Mouse (Mus musculus): ENCODE data around the gene Cldn14. TPM values are rescaled to one million over a fixed set of nuclear protein-coding genes. Genes with fewer than 3 reads are reported as not detected.

Cldn14 gene
- polyA plus RNA-seq, 1 experiment from 2014 or later, result not detected

DNA sequence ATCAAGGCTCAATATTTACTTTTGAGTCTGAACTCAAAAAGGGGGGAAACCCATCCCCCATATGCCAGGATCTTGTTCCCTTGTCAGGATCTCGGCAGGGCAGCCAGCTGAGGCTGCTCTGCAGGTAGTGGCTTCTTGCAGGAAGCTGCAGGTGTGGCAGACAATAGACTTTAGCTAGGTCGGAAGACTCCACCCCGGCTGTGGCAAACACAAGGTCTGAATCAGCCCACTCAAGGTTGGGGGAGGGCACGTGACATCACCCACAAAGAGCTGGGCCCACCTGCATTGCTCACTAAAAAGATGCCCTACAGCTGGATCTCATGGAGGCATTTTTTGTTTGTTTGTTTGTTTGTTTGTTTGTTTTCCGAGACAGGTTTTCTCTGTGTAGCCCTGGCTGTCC, 100.9 kb downstream of the Cldn14 start:
- Histone ChIP-seq H3K4me2 (ENCODE audit: low read length) (no peak overlapping the region), H3K4me3 (ENCODE audit: low read depth, low read length) (no peak overlapping the region), H3K36me3 (ENCODE audit: control insufficient read depth, insufficient read depth, low read length) (peaks cover 10% of the 10 kb centered on the region; the same call in 1 of the 2 replicates), H3K27ac (ENCODE audit: low read depth, low read length) (no peak overlapping the region), H3K27me3 (replicated peaks; ENCODE audit: control insufficient read depth, insufficient read depth, low read length) (no peaks in the 10 kb centered on the region), H3K4me1 (ENCODE audit: control insufficient read depth, insufficient read depth, low read length) (no peaks in the 10 kb centered on the region), H3K9me3 (replicated peaks; ENCODE audit: control insufficient read depth, low read length) (no peaks in the 10 kb centered on the region), H3K9ac (ENCODE audit: low read length) (no peak overlapping the region)
- no peak for ATAC-seq
- 77% methylated on average over 5 of the region's 5 CpGs for WGBS
- no peak for DNase-seq (ENCODE audit: low spot score)

GRCm38 (mm10) chr16:93906156-93907014, 102.3 kb downstream of the Cldn14 start:
- peaks cover 18% of the 10 kb centered on the region; the same call in 1 of the 2 replicates for H3K36me3 ChIP-seq (ENCODE audit: control insufficient read depth, insufficient read depth, low read length)
- WGBS, result 64% methylated on average over 11 of the region's 11 CpGs
- DNase-seq (ENCODE audit: low spot score) (peak; percentile 64), ATAC-seq (peak; percentile 71)
- H3K9ac ChIP-seq (ENCODE audit: low read length), result no peak overlapping the region
- H3K4me1 ChIP-seq (ENCODE audit: control insufficient read depth, insufficient read depth, low read length), result no peaks in the 10 kb centered on the region
- no peaks in the 10 kb centered on the region for H3K9me3 ChIP-seq (replicated peaks; ENCODE audit: control insufficient read depth, low read length)
- no peak overlapping the region for H3K4me2 ChIP-seq (ENCODE audit: low read length)
- no peak overlapping the region; the same call in 1 of the 2 replicates for H3K27ac ChIP-seq (ENCODE audit: low read depth, low read length)
- no peaks in the 10 kb centered on the region for H3K27me3 ChIP-seq (replicated peaks; ENCODE audit: control insufficient read depth, insufficient read depth, low read length)
- no peak overlapping the region for H3K4me3 ChIP-seq (ENCODE audit: low read depth, low read length)

- Histone ChIP-seq H3K27me3 (replicated peaks; ENCODE audit: control insufficient read depth, insufficient read depth, low read length) (no peaks in the 10 kb centered on the region), H3K36me3 (ENCODE audit: control insufficient read depth, insufficient read depth, low read length) (peaks cover 37% of the 10 kb centered on the region; the same call in 1 of the 2 replicates), H3K4me3 (ENCODE audit: low read depth, low read length) (no peak overlapping the region), H3K27ac (ENCODE audit: low read depth, low read length) (no peak overlapping the region), H3K4me2 (ENCODE audit: low read length) (no peak overlapping the region), H3K4me1 (ENCODE audit: control insufficient read depth, insufficient read depth, low read length) (no peaks in the 10 kb centered on the region), H3K9ac (ENCODE audit: low read length) (no peak overlapping the region), H3K9me3 (replicated peaks; ENCODE audit: control insufficient read depth, low read length) (no peaks in the 10 kb centered on the region)
- DNase-seq (ENCODE audit: low spot score), result no peak
- ATAC-seq, result no peak
- 80% methylated on average over 6 of the region's 6 CpGs for WGBS
Measured at GRCm38 (mm10) chr16:93903027-93903426, 105.6 kb downstream of the Cldn14 start.

DNA sequence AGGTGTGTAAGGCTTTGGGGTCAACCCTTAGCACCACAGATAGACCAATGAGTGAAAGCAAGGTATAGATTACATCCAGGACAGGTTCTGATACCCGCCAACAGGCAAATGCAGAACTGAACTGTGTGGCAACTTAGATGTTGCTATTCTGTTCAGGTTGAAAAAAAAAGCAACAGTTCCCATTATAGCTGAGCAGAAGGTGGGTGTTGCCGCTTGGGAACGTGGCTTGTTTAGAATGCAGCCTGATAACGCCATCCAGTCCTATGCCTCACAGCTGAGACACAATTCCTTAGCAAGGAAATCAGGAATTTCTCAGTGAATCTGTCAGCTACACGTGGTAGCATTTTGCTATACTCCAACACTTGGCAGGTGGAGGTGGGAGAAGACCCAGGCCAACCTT, 115.4 kb downstream of the Cldn14 start:
- no peaks in the 10 kb centered on the region for H3K4me1 ChIP-seq (ENCODE audit: control insufficient read depth, insufficient read depth, low read length)

GRCm38 (mm10) chr16:93890948-93891604, 117.6 kb downstream of the Cldn14 start:
- no peak overlapping the region for H3K9ac ChIP-seq (ENCODE audit: low read length)
- H3K27ac ChIP-seq (ENCODE audit: low read depth, low read length), result no peak overlapping the region
- H3K9me3 ChIP-seq (replicated peaks; ENCODE audit: control insufficient read depth, low read length), result no peaks in the 10 kb centered on the region
- no peaks in the 10 kb centered on the region for H3K27me3 ChIP-seq (replicated peaks; ENCODE audit: control insufficient read depth, insufficient read depth, low read length)
- H3K4me2 ChIP-seq (ENCODE audit: low read length), result no peak overlapping the region
- DNase-seq (ENCODE audit: low spot score) (no peak), ATAC-seq (no peak)
- 90% methylated on average over 12 of the region's 12 CpGs for WGBS
- H3K36me3 ChIP-seq (ENCODE audit: control insufficient read depth, insufficient read depth, low read length), result peaks cover 65% of the 10 kb centered on the region
- H3K4me3 ChIP-seq (ENCODE audit: low read depth, low read length), result no peak overlapping the region
- H3K4me1 ChIP-seq (ENCODE audit: control insufficient read depth, insufficient read depth, low read length), result no peaks in the 10 kb centered on the region

More for the DNA sequence above, 115.4 kb downstream of the Cldn14 start:
- Histone ChIP-seq H3K36me3 (ENCODE audit: control insufficient read depth, insufficient read depth, low read length) (peaks cover 60% of the 10 kb centered on the region), H3K9me3 (replicated peaks; ENCODE audit: control insufficient read depth, low read length) (no peaks in the 10 kb centered on the region), H3K4me3 (ENCODE audit: low read depth, low read length) (no peak overlapping the region), H3K27ac (ENCODE audit: low read depth, low read length) (no peak overlapping the region), H3K4me2 (ENCODE audit: low read length) (no peak overlapping the region), H3K27me3 (replicated peaks; ENCODE audit: control insufficient read depth, insufficient read depth, low read length) (no peaks in the 10 kb centered on the region), H3K9ac (ENCODE audit: low read length) (no peak overlapping the region)
- ATAC-seq, result no peak
- 87% methylated on average over 5 of the region's 5 CpGs for WGBS
- no peak for DNase-seq (ENCODE audit: low spot score)

- no peak overlapping the region for H3K9ac ChIP-seq (ENCODE audit: low read length)
- ATAC-seq, result no peak
- no peak overlapping the region for H3K4me2 ChIP-seq (ENCODE audit: low read length)
- H3K27me3 ChIP-seq (replicated peaks; ENCODE audit: control insufficient read depth, insufficient read depth, low read length), result no peaks in the 10 kb centered on the region
- peaks cover 6% of the 10 kb centered on the region; the same call in 1 of the 2 replicates for H3K4me1 ChIP-seq (ENCODE audit: control insufficient read depth, insufficient read depth, low read length)
- H3K9me3 ChIP-seq (replicated peaks; ENCODE audit: control insufficient read depth, low read length), result no peaks in the 10 kb centered on the region
- peaks cover 53% of the 10 kb centered on the region for H3K36me3 ChIP-seq (ENCODE audit: control insufficient read depth, insufficient read depth, low read length)
- no peak for DNase-seq (ENCODE audit: low spot score)
- no peak overlapping the region for H3K27ac ChIP-seq (ENCODE audit: low read depth, low read length)
- WGBS, result 94% methylated on average over 6 of the region's 6 CpGs
- H3K4me3 ChIP-seq (ENCODE audit: low read depth, low read length), result no peak overlapping the region
Measured at GRCm38 (mm10) chr16:93888481-93888880, 120.2 kb downstream of the Cldn14 start.

GRCm38 (mm10) chr16:93884722-93885113, 123.9 kb downstream of the Cldn14 start:
- H3K4me2 ChIP-seq (ENCODE audit: low read length), result peak overlapping the region; percentile 83
- H3K9me3 ChIP-seq (replicated peaks; ENCODE audit: control insufficient read depth, low read length), result no peaks in the 10 kb centered on the region
- H3K27ac ChIP-seq (ENCODE audit: low read depth, low read length), result no peak overlapping the region
- peaks cover 21% of the 10 kb centered on the region; the same call in 1 of the 2 replicates for H3K36me3 ChIP-seq (ENCODE audit: control insufficient read depth, insufficient read depth, low read length)
- no peak for ATAC-seq
- peaks cover 6% of the 10 kb centered on the region; the same call in 1 of the 2 replicates for H3K4me1 ChIP-seq (ENCODE audit: control insufficient read depth, insufficient read depth, low read length)
- peak overlapping the region; percentile 72 for H3K9ac ChIP-seq (ENCODE audit: low read length)
- no peaks in the 10 kb centered on the region for H3K27me3 ChIP-seq (replicated peaks; ENCODE audit: control insufficient read depth, insufficient read depth, low read length)
- 45% methylated on average over 5 of the region's 5 CpGs for WGBS
- DNase-seq (ENCODE audit: low spot score), result no peak
- peak overlapping the region; percentile 69 for H3K4me3 ChIP-seq (ENCODE audit: low read depth, low read length)

DNA sequence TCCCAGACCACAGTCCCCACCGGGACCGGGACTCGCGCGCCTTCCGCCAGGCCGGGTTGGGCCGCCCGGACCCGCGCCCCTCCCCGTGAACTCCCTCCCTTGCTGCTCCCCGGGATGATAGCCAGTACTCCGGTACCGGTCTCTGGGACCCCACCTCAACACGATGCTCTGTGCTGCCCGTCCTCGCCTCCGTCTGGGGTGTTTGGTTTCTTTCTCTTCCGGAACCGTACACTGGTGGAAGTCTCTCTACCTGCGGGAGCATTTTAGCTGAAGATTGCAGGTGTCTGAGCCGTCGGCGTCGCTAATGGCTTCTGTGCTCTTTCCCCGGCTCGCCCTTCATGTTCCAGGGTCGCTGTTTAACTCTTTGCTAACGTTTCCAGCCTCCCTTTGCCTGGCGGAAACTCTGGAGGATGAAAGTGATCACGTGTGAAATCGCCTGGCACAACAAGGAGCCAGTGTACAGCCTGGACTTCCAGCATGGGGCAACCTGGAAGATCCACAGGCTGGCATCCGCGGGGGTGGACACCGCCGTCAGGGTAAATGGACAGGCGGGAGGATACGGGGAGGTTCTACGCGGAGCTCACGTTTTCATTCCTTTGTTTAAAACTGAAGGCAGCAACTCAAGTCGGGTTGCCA, 124.4 kb downstream of the Cldn14 start:
- Histone ChIP-seq H3K36me3 (ENCODE audit: control insufficient read depth, insufficient read depth, low read length) (peaks cover 15% of the 10 kb centered on the region; the same call in 1 of the 2 replicates), H3K9ac (ENCODE audit: low read length) (peak overlapping the region; percentile 72), H3K4me2 (ENCODE audit: low read length) (peak overlapping the region; percentile 83), H3K4me1 (ENCODE audit: control insufficient read depth, insufficient read depth, low read length) (peaks cover 6% of the 10 kb centered on the region; the same call in 1 of the 2 replicates), H3K27me3 (replicated peaks; ENCODE audit: control insufficient read depth, insufficient read depth, low read length) (no peaks in the 10 kb centered on the region), H3K4me3 (ENCODE audit: low read depth, low read length) (peak overlapping the region; percentile 69), H3K27ac (ENCODE audit: low read depth, low read length) (no peak overlapping the region), H3K9me3 (replicated peaks; ENCODE audit: control insufficient read depth, low read length) (no peaks in the 10 kb centered on the region)
- DNase-seq (ENCODE audit: low spot score), result peak; percentile 48
- ATAC-seq, result peak; percentile 65
- WGBS, result under 1% methylated on average over 43 of the region's 43 CpGs

Measured in forebrain, embryonic 14.5 days (tissue).